Comparison of ENCODE assay signal across 14 mouse cellular contexts in the genomic region with DNA sequence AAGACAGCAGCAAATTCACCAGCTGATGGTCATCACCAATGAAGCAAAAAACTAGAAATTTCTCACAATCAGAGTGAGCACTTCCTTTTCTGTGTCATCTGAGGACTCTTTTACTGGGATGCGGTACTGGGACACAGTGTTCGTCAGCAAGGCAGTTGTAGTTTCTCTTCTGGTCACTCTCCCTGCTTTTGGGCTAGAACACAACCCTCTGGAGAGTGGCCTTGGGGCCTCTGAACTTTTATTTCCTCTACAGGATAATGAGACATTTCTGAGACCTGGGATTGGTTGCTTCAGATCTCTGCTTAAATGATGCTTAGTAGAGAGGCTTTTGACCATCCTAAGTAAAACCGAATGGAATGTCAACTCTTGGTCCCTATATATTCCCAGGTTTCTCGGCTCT. TPM values are rescaled to one million over a fixed set of nuclear protein-coding genes. Genes with fewer than 3 reads are reported as not detected.
DNase-seq lines count a peak whose midpoint lies in the region.
"Had no signal": no experiment of that assay in that cellular context is flagged by ENCODE, and none has a peak within 500 bp of the region (broad histone marks: within the 10 kb centered on the region; RNA-seq: fewer than 3 reads in every experiment).

No protein-coding gene starts in this region.

- intact Hi-C loops in heart, postnatal 36 days (cut with DNase I): no loop called here

- peak; percentile 4 for DNase-seq in gastrocnemius, adult 18-20 months (ENCODE audit: low spot score)
- no peak for DNase-seq in gastrocnemius, postnatal 10 days
- peak; percentile 95 for DNase-seq in heart, adult 11 months
- DNase-seq in heart, postnatal 36 days: no peak
- DNase-seq in kidney, postnatal 14 days: peak; percentile 30
- DNase-seq in kidney, postnatal 4 days: no peak
- DNase-seq: adrenal gland, adult 8-10 months; adrenal gland, postnatal 14 days; B cell, adult 2 months; cerebellum, adult 11-12 months; cerebellum, adult 2 months; cerebellum, adult 9-10 months; cerebellum, postnatal 10 days; cerebellum, postnatal 25 days had no signal

RNA-seq across cellular contexts. Expression of gene Osbpl3, which starts 29.4 kb away (rescaled TPM):
- total RNA-seq in gastrocnemius, adult 18-20 months (2021): 1 to 10 TPM; 2.2 to 3.4 TPM
- 1 to 10 TPM; 7.1 to 7.3 TPM for total RNA-seq in gastrocnemius, postnatal 10 days (2021)
- 10 to 100 TPM; 24.0 to 35.0 TPM for total RNA-seq in heart, postnatal 36 days (2021)

Comparison
In these comparisons a context has a peak if more than half of its experiments do, and no peak if none do; other contexts are left out.
1. DNase-seq: peak in gastrocnemius, adult 18-20 months (single experiment), heart, adult 11 months (single experiment) and kidney, postnatal 14 days (single experiment); none in gastrocnemius, postnatal 10 days (single experiment), heart, postnatal 36 days (0 of 2) and kidney, postnatal 4 days (0 of 2).